Mouse (Mus musculus) adrenal gland, postnatal 4 days (tissue): ENCODE results near the gene Ttc7b. TPM values are rescaled to one million over a fixed set of nuclear protein-coding genes. Genes with fewer than 3 reads are reported as not detected.

ENCODE experiments used
- DNase-seq, 2 experiments: peaks; one replicate each; pipeline ENCODE4 v3.0.0; 2021 to 2022; ENCODE audit warnings: low spot score in 2 of 2, mixed read lengths in 2 of 2
- long read RNA-seq, 2 experiments: library from polyadenylated mRNA; stranded (forward); transcript quantifications; one replicate each; pipeline ENCODE4 v2.0.0; 2021
- total RNA-seq, 2 experiments: library from RNA; stranded (reverse); gene quantifications; 2 replicates each; pipeline ENCODE4 v1.2.3; 2021

Ttc7b gene
- 10 to 100 TPM; 77.2 to 81.2 TPM for total RNA-seq
- long read RNA-seq, experiment 1, transcript Ttc7b-201 (20 exons, 3,446 nt), result major isoform, 28 of 43 reads
- long read RNA-seq, experiment 1, partial matches to known transcripts, result 8 of 43 reads
- long read RNA-seq, experiment 1, other reads (novel, unspliced or antisense), result 7 of 43 reads
- long read RNA-seq, experiment 2, transcript Ttc7b-201 (20 exons, 3,446 nt), result major isoform, 100 of 135 reads
- long read RNA-seq, experiment 2, partial matches to known transcripts, result 8 of 135 reads
- long read RNA-seq, experiment 2, other reads (novel, unspliced or antisense), result 27 of 135 reads

DNA sequence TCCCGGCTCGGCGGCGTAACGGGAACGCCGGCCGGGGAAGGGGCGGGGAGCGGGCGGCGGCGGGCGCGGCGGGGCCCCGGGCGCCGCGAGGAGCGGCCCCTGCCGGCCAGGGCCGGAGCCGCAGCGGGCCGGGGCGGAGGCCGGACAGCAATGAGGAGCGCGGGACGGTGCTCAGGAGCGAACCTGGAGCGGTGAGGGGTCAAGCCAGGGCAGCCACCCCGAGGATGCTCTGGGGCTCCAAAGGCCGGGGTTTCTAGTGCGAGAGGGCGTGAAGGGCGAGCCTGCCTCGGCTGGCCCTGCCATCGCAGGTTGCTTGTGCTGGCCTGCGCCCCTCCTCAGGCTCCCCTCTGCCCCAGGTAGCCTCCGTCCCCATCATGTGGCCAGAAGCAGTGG, at the start of gene Ttc7b:
Ttc7b (minus strand) TSS at position 33 of the 393 bp plus-strand sequence.
- DNase-seq, result peak in 1 of 2 experiments; percentile 30

DNA sequence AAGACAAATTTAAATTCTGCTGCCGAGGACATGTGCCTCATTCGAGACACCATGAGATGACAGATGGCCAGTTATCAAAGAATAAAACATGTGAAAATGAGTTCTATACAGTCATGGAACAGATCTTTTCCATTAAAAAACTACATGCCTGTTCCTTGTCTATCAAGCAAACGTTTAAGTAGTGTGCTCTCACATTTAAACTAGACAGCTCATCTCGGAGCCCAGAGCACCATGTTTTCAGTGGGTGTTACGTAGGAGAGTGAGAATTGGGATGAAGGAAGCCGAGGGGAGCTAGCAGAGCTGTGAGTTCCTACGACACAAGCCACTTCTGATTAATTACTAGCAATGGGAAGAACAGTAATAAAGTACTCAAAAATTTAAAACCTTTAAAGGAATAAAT, 48.2 kb upstream of the Ttc7b start:
- DNase-seq, result no peak

- DNase-seq, result no peak
Measured at GRCm38 (mm10) chr12:100568105-100568504, 47.5 kb upstream of the Ttc7b start.

- no peak for DNase-seq
Measured at GRCm38 (mm10) chr12:100567627-100568026, 47.0 kb upstream of the Ttc7b start.

GRCm38 (mm10) chr12:100553675-100554074, 33.0 kb upstream of the Ttc7b start:
- DNase-seq, result no peak

GRCm38 (mm10) chr12:100551972-100552371, 31.3 kb upstream of the Ttc7b start:
- DNase-seq, result no peak

GRCm38 (mm10) chr12:100544194-100544567, 23.6 kb upstream of the Ttc7b start:
- no peak for DNase-seq

DNA sequence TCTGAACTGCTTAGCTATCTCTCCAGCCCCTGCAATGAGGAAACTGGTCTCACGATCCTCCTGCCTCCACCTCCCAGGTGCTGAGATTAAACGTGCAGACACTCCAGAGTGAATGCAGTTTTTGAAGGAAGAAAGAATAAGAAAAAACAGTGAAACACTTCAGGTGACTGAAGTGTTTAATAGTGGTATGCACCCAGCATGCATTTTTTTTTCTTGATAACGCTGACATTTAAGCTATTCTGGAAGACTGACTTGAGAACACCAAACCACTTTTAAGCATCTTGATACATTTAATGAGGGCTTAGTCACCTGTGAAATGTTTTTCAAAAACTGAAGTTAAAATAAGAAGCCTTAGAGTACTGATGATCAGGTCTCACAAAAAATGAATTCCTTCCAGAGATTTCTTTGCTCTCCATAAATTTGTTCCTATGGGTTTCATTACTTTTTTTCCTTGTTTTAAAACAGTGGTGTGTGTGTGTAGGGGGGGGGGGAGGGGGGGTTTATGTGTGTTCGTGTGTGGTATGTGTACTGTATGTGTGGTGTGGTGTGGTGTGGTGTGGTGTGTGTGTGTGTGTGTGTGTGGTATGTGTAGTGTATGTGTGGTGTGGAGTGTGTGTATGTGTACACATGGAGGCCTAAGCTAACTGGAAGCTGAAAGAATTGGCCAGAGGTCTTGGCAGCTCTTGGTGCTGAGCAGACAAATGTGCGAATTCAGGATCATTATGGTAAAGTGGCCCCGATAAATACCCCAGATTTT, 23.0 kb upstream of the Ttc7b start:
- no peak for DNase-seq

DNA sequence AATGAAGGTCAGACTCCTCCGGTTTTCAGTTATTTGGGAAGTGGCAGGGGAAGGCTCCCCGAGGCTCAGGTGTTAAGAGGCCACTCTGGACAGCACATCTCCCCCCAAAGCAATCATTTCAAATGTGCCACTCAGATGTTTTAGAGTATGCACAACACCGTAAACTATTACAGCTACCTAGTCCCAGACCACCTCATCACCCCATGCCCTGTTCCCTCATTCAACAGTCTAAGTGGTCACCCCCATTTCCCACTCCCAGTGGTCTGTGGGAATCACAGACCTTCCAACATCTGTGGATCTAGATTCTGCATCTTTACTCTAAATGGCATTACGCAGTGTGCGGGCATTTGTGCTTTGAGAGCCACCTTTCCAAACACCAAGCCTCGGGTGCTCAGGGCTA, 21.9 kb upstream of the Ttc7b start:
- DNase-seq, result no peak

GRCm38 (mm10) chr12:100542076-100542475, 21.4 kb upstream of the Ttc7b start:
- no peak for DNase-seq

DNA sequence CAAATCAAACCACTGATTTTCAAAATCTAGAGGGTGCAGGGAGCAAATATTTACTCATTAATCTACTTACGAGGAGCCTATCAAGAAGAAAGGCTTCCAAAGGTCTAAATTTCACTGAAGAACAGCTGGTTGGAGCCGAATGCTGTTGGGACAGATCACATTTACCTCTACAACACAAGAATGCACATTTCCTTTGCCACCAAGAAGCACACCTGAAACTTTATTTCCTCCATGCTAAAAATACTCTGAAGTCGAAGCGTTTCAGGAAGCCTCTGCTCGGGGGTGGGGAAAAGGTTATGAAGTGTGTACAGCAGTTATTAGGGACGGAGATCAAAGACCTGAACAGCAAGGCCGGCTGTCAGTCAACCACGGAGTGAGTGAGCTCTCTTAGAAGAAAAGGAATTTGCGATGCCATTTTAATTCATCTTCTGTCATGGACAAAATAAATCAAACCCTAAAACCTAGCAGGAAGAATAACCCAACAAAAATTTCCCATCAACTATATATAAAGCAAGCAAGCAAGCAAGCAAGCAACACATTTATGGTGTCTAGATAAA, 18.6 kb upstream of the Ttc7b start:
- DNase-seq, result no peak

GRCm38 (mm10) chr12:100538445-100539157, 18.0 kb upstream of the Ttc7b start:
- DNase-seq, result no peak

GRCm38 (mm10) chr12:100537091-100537490, 16.5 kb upstream of the Ttc7b start:
- DNase-seq, result no peak

DNA sequence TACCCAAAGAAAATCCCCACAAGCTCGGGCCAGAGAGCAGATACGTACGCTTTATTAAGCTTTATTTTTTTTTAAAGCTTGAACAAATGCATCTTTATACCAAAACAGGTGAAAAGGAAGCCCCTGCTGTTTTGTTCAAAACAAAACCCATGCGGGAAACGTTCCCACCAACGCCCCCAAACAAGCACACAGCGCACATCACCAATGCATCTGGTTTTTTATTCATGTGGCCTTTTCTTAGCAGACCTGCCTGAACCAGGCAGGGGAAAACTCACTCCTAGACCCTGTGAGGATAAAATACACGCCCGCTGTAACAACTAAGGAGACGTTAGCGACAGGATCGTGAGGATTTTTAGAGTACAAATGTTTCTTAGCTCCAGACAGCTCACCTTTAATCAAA, 14.4 kb upstream of the Ttc7b start:
- no peak for DNase-seq

DNA sequence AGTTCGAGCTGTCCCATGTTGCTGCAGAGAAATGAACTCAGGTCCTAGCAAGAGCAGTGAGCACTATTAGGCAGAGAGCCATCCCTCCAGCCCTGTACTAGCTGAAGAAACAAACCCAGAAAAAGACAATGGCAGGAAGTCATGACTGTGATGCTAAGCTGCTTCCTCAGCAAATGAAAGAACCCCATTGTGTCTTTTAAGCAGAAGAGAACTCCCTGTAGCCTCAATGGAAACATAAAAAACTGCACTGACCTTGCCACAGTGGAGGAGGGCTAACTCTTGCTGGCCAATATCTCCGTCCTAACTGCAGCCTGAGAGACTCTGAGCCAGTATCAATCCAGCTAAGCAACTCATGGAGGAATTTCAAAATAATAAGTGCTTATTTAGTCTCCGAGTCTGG, 13.4 kb upstream of the Ttc7b start:
- no peak for DNase-seq

DNA sequence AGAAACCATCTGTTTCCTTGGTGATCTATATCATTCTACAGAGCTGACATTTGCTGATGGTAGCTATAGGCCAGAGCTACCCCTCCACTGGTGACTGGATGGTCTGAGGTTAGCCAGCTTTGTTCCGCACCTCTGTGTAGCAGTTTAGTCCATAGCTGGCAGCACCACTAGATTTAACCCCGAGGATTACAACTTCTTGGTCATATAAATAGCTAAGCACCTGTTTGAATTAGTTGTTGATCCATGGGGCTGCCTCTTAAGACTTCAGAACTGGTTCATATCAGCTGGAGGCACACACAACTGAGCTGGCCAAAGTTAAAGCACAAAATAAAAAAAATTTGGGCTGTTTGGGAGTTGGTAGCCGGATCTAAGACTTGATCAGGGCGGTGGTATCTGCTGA, 12.6 kb upstream of the Ttc7b start:
- DNase-seq, result no peak

DNA sequence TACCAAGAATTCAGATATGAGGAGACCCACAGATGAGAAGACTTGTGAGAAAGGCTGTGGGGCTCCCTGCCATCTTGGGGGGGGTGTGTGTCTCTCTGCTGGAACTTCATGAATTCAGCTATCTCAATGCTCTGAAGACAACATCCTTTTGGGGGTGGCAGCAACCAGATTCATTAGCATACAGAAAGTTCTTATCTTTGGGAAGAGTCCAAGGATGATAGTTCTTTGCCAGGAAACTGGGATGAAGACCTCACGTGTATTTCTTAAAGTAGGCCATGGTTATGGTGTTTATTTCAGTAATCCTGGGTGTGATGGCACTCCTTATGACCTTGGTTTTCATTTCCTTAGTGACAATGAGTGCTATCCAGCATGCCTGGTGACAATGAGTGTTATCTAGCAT, 11.1 kb upstream of the Ttc7b start:
- no peak for DNase-seq

- DNase-seq, result no peak
Measured at GRCm38 (mm10) chr12:100530871-100531270, 10.2 kb upstream of the Ttc7b start.

DNA sequence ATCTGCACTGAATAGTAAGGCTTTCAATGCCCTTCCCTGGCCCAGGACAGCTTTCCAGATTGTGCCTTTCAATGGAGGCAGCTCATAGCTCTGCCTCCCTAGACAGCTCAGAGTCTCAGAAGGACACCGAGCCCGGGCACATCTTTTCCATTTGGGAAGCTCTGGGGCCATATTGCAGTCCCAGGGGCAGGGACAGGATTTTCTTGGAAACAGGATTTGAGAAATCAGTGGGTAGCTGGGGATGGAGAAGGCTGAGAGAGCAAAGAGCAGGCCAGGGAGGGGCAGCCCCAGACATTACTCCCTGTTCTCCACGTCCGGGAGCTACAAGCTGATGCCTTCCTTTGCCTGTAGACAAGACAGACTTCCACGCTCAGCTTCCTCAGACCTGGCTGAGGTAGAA, 9.0 kb upstream of the Ttc7b start:
- no peak for DNase-seq

GRCm38 (mm10) chr12:100529172-100529571, 8.5 kb upstream of the Ttc7b start:
- no peak for DNase-seq

GRCm38 (mm10) chr12:100528246-100528645, 7.6 kb upstream of the Ttc7b start:
- no peak for DNase-seq

- peak in 1 of 2 experiments; percentile 52 for DNase-seq
Measured at GRCm38 (mm10) chr12:100527753-100528152, 7.1 kb upstream of the Ttc7b start.
